Mouse (Mus musculus): ENCODE results near the gene Kng1.

Gene Kng1

DNA sequence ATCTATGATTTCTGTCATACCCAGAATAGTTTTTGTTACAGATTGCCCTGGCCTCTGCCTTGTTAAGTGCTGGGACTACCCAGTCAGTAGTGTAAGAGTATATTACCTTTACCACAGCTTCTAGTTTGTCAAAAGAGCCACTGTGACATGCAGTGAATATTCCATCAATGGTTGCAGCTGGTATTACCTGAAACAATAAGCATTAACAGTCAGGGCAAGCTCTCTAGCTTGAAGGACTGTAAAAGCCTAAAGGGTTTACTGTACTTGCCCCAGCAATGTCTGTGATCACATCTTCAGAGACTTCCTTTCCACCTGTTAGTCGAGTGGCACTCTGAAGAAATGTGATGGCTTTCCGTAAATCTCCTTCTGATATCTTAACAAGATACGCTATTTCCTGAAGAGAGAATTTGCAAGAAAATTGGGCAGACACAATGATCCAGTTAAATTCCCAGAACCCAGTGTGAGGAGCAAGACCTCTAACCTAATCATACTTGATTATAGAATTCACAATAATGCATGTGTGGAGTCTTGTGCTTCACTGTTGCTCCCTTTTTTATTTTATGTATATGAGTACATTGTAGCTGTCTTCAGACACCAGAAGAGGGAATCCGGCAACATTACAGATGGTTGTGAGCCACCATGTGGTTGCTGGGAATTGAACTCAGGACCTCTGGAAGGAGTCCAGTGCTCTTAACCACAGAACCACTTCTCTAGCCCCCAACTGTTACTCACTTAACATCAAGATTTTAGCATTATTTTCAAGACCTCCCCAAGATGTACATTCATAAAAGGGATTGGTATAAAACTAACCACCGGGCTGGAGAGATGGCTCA is 56.9 kb downstream of the Kng1 start:
- DNase-seq (ENCODE audit: low spot score in 2 of 2), result no peak

DNA sequence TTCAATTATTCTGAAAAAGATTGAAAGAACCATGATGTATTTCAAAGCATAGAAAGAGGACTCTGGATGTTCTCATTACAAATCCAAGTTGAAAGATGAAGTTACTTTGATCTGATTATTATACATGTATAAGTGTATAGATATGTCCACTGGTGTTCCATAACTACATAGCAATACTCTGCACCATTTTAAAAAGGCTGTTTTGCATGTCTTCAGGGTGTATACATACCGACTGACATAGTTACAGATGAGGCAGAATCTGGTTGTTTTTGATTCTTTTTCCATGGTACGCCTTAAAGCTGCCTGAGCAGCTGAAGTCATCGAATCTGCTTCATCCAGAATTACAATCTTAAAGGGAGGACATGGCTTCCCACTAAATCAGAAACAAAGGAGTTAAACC is 57.8 kb downstream of the Kng1 start:
- no peak for DNase-seq (ENCODE audit: low spot score in 2 of 2)

DNA sequence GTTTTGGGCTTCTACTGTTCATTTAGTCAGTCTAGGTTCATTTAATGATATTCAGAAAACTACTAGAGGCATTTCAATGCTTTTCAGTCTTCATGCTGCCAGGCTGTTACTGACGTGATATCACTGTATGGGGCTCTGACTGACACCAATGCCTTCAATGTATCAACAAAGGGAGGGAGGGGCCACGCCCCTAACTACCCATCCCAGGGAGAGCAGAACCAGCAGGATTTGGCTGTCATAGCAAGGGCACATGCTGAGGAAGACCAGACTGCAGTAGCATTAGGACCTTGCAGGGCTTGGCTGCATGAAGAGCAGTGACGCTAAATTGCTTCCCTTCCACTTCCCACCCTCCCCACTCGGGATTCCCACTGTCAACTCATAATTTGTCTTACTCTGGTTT is 59.5 kb downstream of the Kng1 start:
- DNase-seq (ENCODE audit: low spot score in 2 of 2), result no peak

DNA sequence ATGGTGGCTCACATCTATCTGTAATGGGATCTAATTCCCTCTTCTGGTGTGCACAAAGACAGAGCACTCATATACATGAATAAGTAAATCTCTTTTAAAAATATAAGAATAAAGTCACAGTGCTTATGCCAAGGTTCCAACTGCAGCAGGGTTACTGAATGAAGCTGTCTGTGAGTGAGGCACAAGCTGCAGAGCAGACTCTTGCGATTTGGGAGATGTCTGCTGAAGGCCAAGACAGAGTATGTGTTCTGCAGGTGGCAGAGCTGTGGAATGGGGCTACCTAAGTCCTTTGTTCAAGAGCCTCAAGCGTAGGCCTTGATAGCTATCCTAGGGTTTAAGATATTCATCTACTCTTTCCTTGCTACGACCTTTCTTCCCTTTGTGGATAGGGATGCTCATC is 64.8 kb downstream of the Kng1 start:
- DNase-seq (ENCODE audit: low spot score in 2 of 2), result no peak

DNA sequence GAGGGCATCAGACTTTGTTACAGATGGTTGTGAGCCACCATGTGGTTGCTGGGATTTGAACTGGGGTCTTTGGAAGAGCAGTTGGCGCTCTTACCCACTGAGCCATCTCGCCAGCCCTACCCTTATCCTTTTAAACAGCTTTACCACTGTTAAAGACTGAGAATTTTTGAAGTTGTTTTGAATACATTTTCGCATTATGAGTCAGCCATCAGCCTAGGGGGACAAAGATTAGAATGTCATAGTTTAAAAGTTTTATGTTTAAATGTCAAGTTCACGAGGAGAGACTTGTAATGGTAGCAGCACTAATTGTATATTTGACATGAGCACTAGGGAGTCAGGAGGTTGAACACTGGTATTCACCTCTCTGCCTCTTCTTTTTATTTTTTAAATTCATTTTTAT is 65.4 kb downstream of the Kng1 start:
- DNase-seq (ENCODE audit: low spot score in 2 of 2), result no peak

DNA sequence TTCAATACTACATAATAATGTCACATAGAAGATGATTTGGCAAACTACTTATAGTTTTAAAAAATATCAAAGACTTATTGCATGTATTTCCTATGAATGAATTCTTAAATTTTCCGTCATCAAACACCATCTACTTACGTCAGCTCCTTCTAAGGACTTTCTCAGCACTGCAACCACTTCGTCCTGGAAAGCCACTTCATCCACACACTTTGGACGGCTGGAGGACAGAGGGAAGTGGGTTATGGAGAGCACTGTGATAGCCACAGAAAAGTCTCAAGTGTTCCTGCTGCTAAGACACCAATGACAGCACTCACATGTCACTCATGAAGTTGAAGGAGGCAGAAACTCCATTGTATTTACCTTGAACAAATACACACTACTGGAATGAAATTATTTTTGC is 66.7 kb downstream of the Kng1 start:
- no peak for DNase-seq (ENCODE audit: low spot score in 2 of 2)

DNA sequence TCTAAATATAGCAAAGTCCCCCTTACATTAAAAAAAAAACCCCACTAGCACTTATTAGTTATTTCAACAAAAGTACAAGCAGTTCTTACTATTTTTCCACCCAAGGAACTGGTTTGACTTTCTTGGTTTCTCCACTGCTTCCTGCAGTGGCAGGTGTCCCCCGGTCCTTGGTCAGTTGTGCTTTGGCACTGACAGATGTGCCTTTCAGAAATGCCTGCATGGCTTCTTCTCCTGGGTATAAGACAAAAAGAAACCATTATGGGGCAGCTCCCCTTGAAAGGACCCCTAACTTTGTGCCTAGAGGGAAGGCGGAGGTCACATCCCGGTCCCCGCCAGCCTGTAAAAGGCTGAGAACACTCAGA is 69.6 kb downstream of the Kng1 start:
- DNase-seq (ENCODE audit: low spot score in 2 of 2), result no peak

DNA sequence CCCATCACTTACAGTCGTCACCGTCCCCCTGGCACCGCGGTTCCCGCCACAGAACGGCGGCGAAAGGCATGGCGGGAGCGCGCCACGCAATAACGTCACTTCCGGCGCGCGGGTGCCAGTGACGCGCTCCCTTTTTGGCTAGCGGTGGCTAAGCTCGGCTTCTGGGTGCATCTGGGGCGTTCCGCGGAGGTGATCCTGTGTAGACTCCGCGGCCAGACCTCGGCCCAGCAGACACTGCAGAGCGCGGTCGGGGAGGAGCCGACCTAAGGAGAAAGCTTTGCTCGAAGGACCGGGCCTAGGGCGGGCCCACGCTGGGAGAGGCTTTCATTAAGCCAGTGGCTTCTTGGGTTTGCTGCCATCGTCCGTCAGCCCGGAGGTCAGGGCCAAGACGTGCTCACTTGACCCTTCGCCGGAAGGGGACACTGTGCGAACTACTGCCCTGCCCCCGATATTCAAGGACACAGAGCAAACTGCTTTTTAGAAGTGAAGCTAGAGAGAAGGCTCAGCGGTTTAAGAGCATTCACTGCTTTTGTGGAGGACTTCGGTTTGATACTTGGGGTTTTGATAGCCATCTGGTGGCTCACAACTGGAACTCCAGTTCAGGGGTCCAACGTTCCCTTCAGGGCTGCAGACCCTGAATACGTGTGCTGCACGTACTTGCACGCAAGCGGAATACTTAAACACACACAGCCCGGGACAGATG is 70.2 kb downstream of the Kng1 start, which contains the start of gene Rfc4:
Gene Rfc4, minus strand, starts transcription at position 65 of the 703 bp plus-strand sequence.
- peak; percentile 91 to 92 for DNase-seq (ENCODE audit: low spot score in 2 of 2)

DNA sequence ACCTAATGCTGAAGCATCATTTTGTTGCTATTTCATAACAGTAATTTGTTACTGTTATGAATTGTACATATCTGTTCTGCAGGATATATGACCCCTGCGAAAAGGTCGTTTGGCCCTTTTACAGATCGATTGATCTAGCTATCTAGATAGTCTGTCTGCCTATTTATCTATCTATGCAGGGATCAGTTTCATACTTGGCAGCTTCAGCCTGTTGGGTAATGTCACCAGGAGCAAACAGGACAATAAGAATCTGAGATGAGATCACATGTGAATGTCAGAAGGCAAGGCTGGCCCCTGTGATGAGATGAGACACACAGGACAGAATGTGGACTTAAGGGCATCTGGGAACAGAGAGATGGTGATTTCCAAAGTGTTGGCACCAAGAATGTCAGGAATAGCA is 72.6 kb downstream of the Kng1 start:
- no peak for DNase-seq (ENCODE audit: low spot score in 2 of 2)
